Mouse (Mus musculus) gastrocnemius, postnatal 25 days (tissue): ENCODE measurements around the gene Pgc. TPM values are rescaled to one million over a fixed set of nuclear protein-coding genes. Genes with fewer than 3 reads are reported as not detected.

Experiments used
- DNase-seq: peaks from one replicate; pipeline ENCODE4 v3.0.0; 2022
- total RNA-seq, 2 experiments: library from RNA; stranded (reverse); gene quantifications; 1 replicate in 1 of 2; 2 replicates in 1 of 2; pipeline ENCODE4 v1.2.3; 2021

The Pgc gene
- total RNA-seq, 2 experiments from 2014 or later, result not detected

- DNase-seq, result no peak
These were observed 17.7 kb upstream of the Pgc start for GRCm38 (mm10) chr17:47708972-47709371.

DNA sequence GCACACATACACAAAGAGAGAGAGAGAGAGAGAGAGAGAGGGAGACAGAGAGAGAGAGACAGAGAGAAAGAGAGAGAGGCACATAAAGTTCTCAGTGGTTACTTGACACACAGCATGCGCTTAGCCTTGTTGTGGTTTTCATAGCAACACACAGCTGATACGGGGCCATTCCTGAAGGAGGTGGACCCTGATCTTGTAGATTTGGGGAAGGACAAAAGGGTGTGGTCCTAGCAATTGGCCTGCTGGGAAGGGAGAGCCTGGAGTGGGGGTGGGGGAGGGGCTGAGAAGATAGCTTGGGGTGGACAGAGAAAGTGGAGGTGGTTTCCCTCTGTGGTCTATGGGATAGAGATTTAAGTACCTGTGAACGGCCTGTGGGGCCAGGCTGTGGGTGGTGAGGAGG, 16.6 kb upstream of the Pgc start:
- DNase-seq, result no peak

DNA sequence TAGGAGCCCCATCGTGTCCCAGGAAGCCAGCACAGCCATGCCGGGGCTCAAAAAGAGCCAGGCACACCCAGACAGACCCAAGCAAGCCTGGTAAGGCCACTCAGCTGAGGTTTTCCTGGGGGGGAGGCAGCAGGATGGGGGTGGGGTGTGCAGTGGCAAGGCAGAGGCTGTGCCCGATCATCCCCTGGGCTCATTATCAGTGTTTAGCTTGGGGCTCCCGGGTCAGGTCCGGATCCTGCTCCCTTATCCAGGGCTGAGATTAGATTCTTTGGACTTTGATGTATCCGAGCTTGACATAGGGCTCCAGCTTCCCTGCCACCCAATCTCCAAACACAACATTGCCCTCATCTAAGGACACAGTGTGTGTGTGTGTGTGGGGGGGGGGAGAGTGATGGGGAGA, 14.8 kb upstream of the Pgc start:
- DNase-seq, result no peak

DNA sequence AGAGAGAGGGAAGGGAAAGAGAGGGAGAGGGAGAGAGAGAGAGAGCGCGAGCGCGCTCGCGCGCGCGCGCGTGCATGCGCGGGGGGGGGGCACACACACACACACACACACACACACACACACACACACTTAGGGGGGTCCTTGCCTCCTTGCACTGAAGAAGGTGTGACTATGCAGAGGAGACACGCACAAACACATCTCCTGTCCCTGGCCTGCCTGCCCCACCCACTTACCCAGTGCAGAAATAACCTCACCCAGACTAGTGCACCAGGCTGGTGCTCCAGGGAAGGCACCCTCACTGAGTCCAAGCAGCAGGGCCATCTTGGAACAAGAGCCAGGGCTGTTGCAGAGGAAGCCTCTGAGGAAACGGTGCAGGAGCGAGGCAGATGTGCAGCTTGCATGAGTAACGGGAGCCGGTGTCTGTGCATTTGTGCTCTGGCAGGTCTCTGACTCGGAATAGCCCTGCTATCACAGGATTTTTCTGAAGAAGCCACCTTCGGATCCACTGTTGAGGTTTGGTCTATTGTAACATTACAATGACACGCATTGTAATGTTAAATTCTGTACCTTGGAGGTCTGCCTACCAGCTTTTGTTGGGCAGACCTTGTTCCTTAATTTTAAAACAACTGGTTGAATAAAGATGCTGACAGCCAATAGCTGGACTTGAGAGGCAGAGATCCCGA, 13.6 kb upstream of the Pgc start:
- no peak for DNase-seq

- no peak for DNase-seq
These were observed 11.6 kb upstream of the Pgc start for GRCm38 (mm10) chr17:47715037-47715436.

DNA sequence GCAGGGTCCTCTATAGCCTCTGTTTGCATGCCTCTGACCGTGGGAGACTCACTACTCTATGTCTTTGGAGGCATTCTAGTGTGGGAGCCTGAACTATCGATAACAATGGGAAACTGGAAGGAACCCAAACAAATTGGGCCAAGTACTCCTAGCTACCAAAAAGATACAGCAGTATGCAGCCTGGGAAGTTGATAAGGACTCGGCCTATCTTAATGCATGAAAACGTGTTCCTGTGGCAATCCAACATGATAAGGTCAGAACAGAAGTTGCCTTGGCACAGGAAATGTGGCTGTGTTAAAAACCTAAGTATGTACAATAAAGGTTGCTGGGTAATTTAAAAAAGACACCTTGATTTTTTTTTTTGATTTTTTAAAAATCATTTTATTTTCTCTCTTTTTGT, 5.5 kb upstream of the Pgc start:
- DNase-seq, result no peak

DNA sequence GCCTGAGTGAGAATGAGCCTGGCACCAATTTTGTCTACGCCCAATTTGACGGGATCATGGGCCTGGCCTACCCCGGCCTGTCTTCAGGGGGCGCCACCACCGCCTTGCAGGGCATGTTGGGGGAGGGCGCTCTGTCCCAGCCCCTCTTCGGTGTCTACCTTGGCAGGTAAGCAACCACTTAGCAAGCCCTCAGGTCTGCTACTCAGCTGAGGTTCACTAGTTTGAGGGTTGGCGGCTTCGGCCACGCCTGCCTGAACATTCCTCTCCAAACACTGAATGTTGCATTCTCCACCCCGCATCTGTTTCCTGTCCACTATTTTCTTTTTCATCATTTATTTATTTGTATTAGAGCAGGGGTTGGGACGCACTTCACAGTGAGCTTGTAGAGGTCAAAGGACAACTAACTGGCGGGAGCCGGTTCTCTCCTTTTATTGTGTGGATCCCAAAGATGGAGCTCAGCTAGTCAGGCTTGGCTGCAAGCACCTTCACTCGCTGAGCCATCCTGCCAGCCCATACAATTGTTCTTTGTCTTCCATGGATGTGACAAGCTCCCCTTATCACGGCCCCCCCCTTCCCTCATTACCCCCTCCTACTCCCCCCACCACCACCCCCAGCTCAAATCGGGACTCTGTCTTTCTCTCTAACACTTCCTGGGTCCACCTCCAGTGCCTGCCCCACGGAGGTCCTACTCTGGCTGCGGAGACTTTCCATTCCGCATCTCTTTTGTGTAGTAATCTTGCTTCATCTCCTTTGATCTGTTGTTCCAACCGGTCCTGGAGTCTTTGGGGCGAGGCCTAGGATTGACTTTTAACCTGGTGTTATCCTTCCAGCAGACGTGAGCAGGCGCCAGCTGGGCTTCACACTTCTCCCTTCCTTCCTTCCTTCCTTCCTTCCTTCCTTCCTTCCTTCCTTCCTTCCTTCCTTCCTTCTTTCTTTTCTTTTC, 4.3 kb downstream of the Pgc start:
- no peak for DNase-seq

- no peak for DNase-seq
These were observed 9.0 kb downstream of the Pgc start for GRCm38 (mm10) chr17:47735553-47736100.

DNA sequence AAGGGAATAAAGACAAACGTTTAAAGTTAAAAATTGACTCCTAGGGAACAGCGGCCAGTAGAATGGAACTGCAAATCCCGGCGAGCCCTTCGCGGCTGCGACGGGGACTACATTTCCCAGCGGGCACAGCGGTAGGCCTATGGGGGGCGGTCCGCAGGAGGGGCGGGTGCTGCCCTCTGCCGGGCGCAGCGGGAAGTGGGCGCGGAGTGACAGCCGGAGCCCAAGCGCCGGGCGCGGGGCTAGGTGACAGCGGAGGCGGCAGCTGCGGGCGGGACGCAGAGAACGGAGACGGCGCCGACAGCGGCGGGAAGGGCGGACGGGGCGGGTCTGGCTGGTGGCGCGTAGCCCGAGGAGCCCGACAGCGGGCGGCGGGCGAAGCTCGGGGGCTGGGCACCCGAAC, 10.2 kb downstream of the Pgc start, which contains the start of gene Tfeb:
TSS of gene Tfeb (plus strand) at position 175 of the 400 bp plus-strand sequence.
- DNase-seq, result peak; percentile 96

- DNase-seq, result peak; percentile 97
These were observed 10.8 kb downstream of the Pgc start for GRCm38 (mm10) chr17:47737271-47738065.

- peak; percentile 80 for DNase-seq
These were observed 11.6 kb downstream of the Pgc start for GRCm38 (mm10) chr17:47738066-47738878.

GRCm38 (mm10) chr17:47738879-47739798, 12.5 kb downstream of the Pgc start:
- DNase-seq, result peak; percentile 68

DNA sequence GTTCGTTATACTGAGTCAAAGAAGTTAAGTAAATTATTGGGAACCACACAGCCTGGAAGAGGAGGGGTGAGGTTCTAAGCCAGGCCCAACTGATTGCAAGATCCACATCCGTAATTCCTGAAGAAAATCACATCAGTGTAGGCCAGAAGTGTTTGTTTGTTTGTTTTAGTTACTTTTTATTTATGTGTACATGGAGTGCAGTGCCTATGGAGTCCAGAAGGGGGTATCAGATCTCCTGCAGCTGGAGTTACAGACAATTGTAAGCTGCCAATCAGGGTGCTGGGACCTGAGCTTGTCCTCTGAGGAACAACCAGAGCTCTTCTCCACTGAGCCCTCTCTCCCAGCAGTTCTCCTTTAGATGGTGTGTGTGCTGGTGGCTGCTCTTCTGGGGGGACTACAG, 13.5 kb downstream of the Pgc start:
- no peak for DNase-seq

GRCm38 (mm10) chr17:47742991-47743734, 16.5 kb downstream of the Pgc start:
- no peak for DNase-seq

- no peak for DNase-seq
These were observed 17.4 kb downstream of the Pgc start for GRCm38 (mm10) chr17:47744086-47744485.

DNA sequence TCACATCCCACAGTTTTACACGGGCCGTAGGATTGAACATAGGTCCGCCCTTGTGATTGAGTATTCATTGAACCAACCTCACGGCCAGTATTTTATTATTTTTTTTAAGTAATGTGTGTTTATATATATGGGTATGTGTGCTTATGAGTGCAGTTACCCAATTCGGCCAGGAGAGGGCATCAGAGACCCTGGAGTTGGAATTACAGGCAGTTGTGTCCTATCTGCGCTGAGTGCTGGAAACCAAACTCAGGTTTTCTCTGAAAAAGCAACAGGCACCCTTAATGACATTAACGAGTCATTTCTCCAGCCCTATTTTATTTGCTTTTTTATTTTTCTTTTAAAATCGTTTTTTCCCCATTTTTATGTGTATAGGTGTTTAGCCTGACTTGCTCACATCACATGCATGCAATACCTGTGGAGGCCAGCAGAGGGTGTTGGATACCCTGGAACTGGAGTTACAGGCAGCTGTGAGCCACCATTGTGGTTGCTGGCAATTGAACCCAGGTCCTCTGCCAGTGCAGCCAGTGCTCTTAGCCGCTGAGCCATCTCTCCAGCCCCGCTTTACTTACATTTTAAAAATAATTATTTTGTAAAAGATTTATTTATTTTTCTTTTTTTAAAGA, 18.2 kb downstream of the Pgc start:
- DNase-seq, result no peak

GRCm38 (mm10) chr17:47748791-47749553, 22.3 kb downstream of the Pgc start:
- DNase-seq, result peak; percentile 92

DNA sequence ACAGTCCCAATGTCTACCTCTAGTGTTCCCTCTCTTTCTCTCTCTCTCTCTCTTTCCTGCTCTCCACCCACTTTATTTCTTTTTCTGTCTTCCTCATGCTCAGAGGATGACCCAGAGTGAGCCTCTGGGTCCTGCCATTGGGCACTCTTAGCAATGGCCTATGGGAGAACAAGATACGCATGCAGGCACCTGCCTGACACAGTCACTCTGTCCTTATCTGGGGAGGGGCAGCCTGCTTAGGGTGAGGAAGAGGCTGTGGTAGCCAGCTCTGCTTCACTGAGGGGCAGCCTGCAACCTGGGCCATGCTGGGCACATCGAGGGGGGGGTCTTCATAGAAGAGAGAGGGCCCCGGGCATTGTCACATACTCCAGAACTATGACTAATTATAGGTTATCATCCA, 23.0 kb downstream of the Pgc start:
- no peak for DNase-seq
